Mouse (Mus musculus) forelimb bud, embryonic 11.5 days (tissue): ENCODE results near the gene Glo1.
A peak's percentile ranks its signal among the peaks of the same experiment; 100 is the strongest.
"Not testable (repeated sequence)": the region's sequence is repeated elsewhere in the genome, so short reads cannot be mapped to it uniquely, and the experiment has no call there.

Experiments
- DNase-seq: peaks from one replicate; pipeline ENCODE4 v3.0.0-alpha.2; 2012; ENCODE audit warnings: low read depth, low spot score

The Glo1 gene

DNA sequence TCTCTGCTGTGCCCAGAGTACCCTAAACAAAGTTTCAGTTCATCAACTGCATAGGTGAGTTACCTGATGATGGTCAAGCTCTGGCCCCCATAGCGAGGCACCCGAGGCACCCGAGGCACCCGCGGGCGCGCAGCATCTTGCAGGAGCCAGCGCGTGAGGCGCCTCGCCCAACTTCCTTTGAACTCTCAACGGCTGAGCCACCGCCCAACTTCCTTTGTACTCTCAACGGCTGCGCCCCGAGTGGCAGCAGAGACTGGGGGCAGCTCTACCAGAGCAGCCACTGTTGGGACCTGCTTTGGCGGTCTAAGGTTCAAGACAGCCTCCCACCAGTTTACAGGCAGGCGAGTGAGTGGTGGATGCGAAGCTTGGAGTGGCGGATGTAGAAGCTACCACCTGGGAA, at the start of gene Glo1:
Gene Glo1 (minus strand): TSS at position 153 of the 400 bp plus-strand sequence.
- not testable (repeated sequence) for DNase-seq

DNA sequence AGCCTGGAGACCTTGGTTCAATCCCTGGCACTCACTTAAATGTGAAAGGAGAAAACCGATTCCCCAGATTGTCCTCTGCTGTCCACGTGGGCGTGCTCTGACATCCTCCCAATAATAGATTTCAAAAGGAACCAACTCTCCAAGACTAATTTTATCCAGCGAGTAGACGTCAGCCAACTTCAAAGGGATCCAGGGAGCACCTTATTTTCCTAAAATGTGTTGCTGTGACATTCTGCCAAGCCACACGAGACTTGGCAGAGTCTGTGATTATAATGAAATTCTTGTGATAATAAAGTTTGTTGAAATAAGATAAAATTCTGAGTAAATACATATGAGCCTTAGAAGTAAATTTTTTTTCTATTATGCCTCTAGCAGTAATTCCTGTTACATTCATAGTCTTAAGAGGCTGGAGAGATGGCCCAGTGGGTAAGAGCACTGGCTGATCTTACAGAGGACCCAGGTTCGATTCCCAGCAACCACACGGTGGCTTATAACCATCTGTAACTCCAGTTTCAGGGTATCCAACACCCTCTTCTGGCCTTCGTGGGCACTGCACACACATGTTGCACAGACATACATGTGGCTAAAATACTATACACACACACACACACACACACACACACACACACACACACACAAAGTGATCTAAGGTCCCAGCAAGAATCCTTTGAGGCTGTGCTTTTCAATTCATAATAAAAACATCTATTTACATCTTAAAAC, 48.5 kb upstream of the Glo1 start:
- no peak for DNase-seq

DNA sequence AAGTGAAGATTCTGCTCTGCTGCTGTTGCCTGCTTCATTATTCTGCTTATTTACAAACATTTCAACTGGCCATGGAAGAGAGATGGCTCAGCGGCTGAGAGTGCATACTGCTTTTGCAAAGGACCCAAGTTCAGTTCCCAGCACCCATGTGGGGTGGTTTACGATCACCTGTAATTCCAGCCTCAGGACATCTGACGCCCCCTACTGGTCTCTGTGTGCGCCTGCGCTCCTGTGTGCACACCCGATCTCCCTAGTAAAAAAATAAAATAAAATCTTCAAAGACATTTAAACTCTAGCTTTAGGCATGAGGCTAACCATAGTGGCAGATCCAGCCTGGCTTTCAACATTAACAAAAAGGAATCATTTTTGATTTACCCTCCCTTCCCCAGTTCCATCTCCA, 46.4 kb upstream of the Glo1 start:
- DNase-seq: no peak

DNA sequence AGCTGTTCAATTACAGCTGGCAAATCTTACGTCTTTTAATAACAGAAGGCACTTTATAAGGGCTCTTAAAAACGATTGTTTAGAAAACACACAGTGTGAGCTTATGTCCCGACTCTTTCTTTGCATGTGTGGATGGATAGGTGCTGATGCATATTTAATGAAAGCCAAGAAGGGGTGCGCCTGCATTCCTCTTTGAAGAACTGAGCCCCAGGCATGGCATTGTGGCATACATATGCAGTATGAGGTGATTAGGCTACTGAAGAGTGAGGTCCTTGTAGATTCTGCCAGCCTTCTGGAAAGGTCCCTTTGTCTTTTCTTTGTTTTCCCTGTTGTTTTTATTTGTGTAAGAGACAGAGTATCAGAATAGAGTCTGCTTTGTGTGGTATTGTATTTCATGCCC, 45.9 kb upstream of the Glo1 start:
- DNase-seq: no peak

DNA sequence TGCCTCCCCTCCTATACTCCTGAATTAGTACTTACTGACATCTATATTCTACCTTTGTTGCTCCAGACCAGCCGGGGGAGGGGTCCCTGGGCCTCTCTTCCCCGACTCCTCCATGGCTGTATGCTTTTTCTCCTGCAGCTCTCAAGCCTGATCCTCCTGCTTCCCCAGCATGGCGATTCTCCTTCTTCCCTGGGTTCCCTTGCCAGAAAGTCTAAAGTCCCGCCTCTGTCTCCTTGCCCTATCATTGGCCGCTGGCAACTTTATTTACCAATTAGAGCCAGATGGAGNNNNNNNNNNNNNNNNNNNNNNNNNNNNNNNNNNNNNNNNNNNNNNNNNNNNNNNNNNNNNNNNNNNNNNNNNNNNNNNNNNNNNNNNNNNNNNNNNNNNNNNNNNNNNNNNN, 38.2 kb upstream of the Glo1 start:
- DNase-seq: no peak

DNA sequence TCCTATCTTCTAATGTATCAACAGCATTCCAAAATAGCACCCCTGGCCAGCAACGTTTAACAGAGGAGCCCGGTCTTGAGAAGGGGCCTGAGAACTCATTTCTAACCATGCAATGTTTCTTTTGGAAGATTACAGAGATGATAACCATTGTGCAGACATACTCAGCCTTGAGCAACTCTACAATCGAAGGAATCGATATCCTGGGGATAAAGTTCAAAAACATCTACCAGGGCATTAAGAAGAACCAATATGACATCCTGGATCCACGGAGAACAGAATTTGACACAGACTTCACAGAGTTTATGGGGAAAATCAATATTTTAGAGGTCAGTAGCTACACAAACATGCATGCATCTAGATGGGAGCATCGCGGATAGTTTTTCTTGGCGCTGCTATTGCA, 36.5 kb upstream of the Glo1 start:
- no peak for DNase-seq

DNA sequence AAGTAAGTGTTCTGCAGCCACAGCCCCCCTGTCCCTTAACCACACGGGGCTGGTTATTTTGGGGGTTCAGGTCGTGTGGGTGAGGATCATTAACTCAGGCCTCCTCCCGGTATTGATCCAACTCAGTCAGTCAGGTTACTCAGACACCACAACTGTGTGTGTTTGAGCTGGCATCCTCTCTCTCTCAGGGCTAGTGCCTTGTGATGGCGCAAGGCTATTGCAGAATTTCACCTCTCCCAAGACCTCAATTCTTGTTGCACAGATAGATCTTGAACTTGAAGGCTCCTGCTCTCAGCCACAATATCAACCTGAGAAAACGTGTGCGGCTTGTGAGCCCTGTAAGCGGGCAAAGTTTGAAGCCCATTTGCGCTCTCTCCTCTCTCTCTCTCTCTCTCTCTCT, 35.5 kb upstream of the Glo1 start:
- DNase-seq: no peak

DNA sequence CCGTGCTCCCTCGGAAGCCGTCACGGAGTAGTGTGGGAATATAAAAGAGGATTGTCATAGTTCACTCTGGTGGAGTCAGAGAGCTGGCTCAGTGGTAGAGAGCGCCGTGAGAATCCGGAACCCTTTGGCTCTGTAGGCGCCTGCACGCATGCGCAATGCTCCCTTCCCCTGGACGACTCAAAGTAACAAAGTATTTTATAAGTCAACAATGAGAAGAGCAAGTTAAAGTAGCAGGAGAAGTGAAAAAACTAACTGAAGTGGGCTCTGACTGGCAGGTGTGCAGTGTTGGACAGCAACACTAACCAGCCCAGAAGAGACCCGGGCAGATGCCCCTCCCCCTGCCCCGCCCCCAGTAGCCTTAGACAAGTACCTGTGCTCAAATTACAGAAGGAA, 31.5 kb upstream of the Glo1 start:
- DNase-seq: peak; percentile 70

DNA sequence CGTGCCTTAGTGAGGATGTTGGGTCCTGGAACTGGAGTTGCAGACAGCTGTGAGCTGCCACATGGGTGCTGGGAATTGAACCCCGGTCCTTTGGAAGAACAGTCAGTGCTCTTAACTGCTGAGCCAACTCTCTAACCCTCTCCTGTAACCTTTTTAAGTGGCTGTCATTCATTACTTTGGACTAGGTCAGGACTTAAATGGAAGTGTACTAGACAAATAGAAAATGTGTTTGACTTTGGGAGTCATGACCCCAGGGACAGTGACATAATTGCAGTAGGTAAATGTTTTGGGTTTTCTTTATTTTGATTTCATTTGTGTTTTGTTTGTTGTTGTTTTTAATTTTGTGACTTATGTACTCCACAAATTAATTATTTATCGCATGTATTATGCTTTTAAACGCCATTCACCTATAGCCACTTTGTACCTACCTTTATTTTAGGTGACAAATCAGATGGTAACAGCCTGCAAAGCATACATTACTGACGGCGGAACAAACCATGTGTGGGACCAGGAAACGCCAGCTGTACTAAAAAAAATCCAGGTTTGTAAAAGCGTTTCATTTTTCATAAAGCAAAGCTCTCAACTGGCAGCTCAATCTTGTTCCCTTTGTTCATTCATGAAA, 31.0 kb upstream of the Glo1 start:
- no peak for DNase-seq

DNA sequence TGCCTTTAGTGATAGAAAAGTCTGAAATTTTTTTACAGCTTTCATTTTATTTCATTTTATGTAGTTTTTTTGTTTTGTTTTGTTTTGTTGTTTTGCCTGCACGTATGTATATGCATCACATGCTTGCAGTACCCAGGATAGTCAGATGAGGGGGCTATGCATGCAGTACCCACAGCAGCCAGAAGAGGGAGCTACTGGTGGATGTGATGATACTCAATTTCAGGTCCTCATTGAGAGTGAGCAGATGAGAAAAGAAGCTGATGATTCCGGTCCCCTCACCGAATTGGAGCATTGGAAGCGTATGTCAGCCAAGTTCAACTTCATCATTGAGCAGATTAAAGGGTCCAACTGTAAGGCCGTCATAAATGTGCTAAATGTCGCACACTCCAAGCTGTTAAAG, 26.3 kb upstream of the Glo1 start:
- DNase-seq: no peak

DNA sequence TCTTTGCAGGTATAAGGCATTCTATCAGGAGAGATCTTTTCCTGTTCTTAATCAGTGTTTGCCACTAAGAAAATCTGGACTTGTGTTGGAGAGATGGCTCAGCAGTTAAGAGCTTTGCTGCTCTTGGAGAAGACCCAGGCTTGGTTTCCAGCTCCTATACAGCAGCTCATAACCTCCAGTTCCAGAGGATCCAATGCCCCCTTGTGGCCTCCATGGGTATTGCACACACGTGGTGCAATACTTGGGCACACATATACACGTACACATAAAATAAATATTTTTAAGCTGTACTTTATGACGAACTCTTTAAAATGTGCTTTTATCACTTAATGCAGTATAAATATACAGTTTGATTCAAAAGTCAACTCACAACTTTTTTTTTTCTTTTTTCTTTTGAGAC, 22.1 kb upstream of the Glo1 start:
- no peak for DNase-seq

DNA sequence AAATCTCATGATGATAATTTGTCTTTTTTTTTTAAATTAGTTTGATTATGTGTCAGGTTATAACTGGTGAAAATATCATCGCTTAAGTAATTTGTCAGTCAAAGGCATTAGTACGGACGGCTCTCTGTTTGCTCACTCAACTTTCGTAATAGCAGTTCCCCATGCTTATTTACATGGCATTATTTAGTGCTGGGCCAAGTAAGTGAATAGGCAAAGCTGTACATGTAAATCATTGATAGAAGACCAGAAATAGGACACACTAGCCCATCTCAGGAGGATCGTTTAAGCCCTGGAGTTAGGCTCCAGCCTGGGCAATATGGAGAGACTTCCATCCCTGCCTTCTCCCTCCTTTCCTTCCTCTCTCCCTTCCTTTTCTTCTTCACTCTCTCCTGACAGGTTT, 14.2 kb upstream of the Glo1 start:
- no peak for DNase-seq

DNA sequence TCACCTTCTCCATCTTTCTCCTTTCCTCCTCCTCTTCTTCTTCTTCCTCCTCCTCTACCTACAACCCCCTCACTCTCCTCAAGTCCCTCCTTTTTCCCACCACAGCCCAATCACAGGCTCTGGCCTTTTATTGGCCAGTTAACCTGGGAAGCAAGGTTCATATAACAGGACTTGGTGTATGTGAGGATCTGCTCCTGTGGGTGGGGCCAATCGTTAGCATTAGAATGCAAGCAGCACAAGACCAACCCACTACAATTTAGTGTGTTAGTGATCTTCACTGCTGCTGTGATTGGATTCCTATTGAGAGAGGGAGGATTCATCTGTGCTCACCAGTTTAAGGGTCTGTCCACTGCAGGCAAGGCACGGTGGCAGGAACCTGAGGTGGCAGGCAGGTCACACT, 12.3 kb upstream of the Glo1 start:
- no peak for DNase-seq

DNA sequence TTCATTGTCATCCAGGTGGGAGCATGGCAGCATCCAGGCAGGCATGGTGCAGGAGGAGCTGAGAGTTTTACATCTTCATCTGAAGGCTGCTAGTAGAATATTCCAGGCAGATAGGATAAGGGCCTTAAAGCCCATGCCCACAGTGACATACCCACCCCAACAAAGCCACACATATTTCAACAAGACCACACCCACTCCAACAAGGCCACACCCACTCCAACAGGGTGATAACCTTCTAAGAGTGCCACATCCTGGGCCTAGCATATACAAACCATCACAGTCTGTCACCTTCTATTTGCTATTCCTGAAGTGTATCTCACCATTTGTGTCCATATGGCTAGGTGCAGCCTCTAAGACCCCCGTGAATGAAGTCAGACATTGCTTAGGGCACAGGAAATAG, 11.0 kb upstream of the Glo1 start:
- DNase-seq: no peak

DNA sequence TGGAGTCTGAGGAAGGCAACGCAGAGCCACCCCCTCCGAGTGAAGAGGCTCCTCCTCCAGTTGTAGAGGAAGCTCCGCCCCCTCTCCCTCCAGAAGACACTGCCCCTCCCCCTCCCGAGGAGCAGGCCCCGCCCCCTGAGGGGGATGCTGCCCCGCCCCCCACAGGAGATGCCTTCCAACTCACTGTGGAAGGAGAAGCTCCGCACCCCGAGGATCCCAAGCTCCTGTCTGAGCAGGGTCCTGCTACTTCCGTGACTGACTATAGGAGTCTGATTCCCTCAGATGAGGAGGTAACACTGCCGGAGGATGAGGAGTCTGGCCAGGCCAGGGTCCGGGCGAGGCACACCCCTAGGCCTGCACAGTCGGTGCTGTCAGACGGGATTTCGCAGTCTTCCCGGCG, 8.7 kb upstream of the Glo1 start:
- DNase-seq: peak; percentile 31

DNA sequence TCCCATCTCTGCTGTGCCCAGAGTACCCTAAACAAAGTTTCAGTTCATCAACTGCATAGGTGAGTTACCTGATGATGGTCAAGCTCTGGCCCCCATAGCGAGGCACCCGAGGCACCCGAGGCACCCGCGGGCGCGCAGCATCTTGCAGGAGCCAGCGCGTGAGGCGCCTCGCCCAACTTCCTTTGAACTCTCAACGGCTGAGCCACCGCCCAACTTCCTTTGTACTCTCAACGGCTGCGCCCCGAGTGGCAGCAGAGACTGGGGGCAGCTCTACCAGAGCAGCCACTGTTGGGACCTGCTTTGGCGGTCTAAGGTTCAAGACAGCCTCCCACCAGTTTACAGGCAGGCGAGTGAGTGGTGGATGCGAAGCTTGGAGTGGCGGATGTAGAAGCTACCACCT, 2.5 kb downstream of the Glo1 start, which contains the start of gene Dnah8:
Gene Dnah8 (plus strand): TSS at position 223 of the 400 bp plus-strand sequence.
- not testable (repeated sequence) for DNase-seq

DNA sequence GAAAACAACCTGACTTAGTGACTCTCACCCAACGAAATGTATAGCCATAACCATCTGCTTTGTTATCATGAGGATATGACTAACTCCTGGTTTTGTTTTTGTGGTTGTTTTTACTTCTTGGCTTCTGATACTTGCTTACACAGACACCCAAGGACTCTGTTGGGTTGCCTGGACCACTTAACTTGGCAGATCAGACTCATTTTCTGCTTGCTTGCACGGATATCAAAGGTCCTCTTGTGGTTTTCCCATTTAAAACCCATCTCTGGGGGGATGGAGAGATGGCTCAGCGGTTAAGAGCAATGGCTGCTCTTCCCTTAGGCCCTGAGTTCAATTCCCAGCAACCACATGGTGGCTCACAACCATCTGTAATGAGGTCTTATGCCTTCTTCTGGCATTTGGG, 3.5 kb downstream of the Glo1 start:
- DNase-seq: no peak

DNA sequence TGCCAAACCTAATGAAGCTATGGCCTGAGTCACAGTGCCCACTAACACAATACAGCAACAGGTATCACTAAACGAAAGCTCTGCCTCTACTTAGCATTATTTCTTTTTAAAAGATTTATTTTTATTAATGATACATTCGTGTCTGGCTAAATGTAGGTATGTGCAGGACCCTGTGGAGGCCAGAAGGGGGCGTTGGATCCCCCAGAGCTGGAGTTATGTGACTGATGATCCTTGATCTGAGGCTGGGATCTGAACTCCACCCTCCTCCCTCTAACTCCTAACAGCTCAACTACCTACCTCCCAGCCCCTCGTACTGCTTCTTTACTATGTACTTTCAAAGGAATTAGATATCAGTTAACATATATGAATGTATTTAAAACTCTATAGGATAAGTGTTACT, 5.2 kb downstream of the Glo1 start:
- no peak for DNase-seq

DNA sequence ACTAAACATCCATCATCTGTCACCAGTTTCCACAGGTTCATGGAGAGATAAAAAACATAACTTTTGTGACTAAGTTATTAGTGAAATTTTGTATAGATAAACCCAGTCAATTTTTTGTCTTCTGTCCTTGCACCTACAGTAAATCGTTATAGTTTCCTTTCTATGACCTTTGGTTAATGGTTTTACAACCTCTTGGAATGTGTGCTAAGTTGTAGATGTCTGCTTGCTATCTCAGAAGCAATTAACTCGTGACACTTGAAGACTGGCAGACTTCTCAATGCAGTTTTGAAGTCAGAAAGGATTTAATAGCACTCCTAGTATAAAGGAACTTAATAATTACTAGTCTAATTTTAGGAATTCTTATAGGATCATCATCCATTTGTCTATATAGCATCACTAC, 6.1 kb downstream of the Glo1 start:
- DNase-seq: no peak

DNA sequence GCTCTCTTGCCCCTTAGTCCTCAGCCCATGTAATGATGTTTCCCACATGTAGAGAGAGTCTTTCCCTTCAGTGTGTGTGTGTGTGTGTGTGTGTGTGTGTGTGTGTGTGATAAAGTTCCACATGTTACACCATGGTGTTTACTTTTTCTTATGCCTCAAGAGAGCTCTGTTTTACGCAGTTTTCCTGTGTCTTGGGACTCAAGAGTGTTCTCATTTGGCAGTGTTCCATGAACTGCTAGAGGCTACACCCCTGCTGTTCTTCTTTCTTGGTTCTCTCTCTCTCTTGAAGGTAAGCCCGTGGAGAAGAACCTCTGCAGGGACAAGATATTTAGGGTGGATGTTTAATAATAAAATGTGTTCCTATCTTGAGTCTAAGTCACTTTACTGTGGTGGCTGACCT, 7.5 kb downstream of the Glo1 start:
- no peak for DNase-seq

DNA sequence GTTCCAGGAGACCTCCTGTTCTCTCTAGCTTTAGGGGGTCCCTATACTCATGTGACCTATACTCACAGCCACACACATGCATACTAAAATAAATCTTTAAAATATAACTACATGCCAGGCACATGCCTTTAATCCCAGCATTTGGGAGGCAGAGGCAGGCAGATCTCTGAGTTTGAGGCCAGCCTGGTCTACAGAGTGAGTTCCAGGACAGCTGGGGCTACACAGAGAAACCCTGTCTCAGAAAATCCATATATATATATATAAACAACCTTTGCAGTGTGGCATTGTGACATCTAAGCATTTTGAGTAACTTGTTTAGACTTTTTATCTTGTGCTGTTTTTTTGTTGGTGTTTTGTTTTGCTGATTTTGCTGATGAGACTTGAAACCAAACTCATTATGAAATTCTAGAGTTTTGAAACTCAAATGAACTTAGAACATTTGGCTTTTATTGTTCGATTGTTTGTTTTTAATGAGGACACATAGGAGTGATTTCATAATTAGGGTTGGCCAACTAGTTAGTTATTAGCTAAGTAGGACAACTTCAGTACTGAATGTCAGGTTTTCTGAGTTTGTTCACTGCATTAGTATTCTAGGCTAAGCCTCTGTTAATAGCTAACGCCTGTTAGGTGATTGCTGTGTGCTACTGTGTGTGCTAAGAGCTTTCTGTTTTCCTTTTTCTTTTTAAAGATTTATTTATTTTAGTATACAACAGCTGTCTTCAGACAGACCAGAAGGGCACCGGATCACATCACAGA, 8.4 kb downstream of the Glo1 start:
- no peak for DNase-seq

DNA sequence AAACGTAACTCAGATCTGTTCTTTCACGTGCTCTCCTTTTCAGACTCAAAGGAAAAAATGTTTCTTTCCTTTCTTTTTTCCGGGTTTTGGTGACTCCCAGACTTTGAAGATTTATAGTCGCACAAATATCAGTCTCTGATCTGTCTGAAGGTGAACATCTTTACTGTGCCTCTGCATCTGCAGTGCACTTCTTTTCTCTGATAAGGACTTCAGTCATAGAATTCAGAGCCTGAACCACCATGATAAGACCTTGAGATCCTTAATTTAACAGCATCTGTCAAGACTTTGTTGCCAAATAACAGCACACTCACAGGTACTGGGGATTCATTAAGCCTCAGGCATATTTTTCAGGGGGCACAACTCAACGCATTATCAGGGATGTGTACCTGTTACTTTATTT, 10.5 kb downstream of the Glo1 start:
- DNase-seq: no peak

DNA sequence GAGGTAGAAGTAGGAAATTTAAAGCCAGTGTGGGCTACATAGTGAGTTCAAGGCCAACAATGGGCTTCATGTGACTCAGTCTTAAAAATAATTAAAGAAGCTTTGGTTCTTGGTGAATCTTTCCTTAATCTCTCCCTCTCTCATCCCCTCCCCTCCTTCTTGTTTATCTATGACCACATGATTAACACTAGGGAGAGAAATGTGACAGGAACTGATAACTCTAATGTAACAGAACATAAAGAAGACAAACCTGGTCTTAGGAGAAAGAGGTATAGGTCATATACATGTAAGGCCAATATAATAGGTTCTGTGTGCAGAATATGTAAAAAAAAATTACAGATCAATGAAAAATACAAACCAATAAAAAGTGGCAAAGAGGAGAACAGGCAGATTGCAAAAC, 13.3 kb downstream of the Glo1 start:
- DNase-seq: no peak
